Mouse (Mus musculus) right cerebral cortex, adult 18-20 months (tissue): ENCODE data around the gene Sap30l.
"Not testable (repeated sequence)": the region's sequence is repeated elsewhere in the genome, so short reads cannot be mapped to it uniquely, and the experiment has no call there.

Experiments used
- DNase-seq: peaks from one replicate; pipeline ENCODE4 v3.0.0; 2022; ENCODE audit warnings: mixed read lengths

The Sap30l gene

DNA sequence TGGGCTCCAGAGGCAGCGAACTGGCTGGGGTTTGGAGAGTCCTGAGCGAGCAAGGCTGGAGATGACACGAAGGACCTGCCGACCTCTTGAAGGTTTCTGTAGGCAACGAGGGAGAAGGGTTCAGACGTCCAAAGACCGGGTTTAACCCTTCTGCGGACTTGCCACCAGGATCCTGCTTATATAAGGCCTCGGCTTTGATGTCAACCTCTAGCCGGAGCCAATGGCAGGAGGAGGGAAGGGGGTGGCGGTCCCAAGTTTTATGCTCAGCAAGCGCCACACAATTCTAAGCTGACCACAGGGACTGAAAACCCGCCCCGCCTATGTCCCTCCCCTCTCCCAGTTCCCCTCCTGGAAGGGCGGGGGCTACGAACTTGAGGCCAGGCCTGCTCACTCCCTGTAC, 30.4 kb downstream of the Sap30l start:
- no peak for DNase-seq

DNA sequence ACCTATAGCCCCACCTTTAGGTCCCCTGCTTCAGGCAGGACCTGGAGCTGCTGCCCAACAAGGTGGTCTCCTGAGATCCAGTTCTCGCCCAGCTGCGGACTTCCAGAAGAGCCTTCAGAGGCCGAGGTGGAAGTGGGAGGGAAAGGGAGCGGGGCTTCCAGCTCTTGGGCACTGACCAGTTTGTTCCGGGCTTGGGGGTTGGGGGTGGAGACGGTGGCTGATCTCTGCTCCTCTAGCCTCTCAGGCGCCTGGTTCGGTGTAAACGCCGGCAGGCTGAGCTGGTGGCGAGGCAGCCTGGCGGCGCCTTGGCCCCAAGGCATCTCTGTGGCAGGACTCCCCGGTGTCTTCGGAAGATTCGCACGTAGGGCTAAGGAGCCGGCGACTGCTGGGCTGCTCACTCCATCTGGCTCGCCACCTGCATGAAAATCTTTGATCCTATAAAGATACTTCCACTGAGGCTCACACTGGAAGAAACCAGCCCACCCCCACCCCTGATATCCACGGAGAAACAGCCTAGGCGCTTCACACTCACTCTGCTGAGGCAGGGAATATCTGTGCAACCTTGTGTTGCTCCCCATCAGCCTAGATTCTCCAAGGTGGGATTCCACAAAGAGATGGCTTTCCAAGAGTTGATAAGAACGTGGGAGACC, 31.2 kb downstream of the Sap30l start, which contains the start of gene Hand1:
Gene Hand1, minus strand, starts transcription at position 267 of the 650 bp plus-strand sequence.
- no peak for DNase-seq

DNA sequence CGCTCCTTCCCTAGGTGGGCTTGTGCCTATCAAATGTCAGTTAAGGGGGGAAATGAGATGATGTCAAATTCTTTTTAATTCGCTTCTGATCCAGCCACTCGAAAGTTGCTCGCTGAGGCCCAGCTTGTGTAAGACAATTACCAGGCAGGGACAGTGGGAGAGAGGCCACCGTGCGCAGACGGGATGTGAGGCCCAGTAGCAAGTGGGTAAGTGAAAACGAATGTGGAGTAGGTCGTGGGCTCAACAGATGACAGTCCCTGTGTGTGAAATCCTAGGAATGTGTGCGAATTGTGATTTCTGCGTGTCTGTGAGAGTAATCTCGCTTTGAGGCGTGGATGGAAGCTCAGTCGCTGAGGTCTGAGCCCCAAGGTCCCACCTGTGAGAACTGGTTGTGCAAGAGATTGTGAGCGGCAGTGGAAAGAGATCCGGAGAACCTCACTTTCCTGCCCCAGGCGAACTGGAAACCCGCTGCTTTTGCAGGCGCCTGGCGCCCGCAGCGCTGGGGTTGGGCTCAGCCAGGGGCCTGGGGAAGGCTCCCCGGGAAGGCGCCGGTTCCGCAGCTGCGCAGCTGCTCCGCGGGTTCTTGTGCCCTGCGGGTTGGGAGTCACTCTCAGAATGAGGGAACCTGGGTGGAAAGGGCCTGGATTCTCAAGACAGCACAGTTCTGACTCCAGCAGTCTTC, 32.0 kb downstream of the Sap30l start:
- no peak for DNase-seq

DNA sequence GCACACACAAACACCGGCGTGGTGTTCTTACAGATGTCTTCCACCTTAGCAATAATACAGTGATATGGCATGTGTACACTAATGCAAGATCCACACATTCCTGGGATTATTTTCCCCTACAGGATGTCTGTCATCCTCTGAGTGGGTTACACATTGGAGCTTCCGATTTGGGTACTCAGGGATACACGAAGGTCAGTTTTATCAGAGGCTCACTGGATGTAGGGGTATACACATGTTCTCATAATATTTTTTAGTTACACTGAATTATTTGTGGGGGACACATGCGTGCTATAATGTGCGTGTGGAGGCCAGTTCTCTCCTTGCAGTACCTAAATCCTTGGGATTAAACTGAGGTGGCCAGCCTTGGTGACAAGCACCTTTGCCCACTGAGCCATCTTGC, 32.6 kb downstream of the Sap30l start:
- no peak for DNase-seq

DNA sequence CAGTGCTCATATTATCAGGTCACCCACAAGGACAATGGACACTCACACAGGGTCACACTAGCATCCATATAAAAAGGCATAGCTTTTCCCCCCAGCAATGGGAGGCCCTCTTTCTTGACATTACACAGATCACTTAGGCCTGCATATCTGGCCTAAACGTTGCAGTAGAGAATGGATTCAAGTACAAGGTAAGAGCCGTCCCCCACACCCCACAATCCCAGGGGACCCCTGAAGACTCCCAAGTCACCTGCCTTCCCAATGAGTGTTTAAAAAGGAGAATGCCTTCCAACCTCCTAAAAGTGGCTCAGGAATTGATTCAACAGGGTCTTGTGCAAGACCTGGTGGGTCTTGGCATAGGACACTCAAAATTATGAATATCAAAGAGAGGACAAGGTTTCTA, 33.9 kb downstream of the Sap30l start:
- no peak for DNase-seq

DNA sequence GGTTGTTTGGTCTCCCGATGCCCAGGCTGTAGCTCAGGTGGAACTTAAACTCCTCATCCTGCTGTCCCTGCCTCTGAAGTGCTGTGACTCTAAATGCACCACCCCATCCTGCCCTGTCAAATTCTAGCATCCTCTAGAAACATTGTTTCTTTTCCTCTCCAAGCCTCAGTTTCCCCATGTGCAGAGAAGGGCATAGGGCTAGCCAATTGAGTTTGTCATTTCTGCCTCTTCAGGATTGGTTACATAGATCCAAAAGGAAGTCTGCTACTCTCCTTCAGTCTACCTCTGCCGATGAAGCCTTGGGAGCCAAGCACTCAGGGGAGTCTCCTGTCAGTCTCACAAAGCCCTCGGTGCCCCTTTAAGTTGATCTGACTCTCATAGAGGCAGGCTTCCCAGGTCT, 34.5 kb downstream of the Sap30l start:
- no peak for DNase-seq

DNA sequence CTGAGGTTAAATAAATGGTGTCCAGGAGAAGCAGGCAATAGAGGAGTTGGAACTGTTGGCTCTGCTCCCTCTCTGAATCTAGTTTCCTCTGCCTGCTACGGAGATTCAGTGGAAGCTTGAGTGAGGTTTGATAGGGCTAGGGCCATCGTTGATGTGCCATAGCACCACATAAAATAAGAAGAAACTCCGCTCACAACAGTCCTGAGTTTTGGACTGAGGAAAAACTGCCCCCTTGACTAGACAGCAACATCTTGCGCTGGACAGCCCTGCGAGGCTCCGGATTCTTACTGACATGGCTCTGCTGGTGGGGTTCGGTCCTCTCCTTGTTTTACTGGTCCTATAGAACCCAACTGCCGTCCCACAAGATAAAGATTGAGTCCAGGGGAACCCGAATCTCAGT, 35.0 kb downstream of the Sap30l start:
- no peak for DNase-seq

DNA sequence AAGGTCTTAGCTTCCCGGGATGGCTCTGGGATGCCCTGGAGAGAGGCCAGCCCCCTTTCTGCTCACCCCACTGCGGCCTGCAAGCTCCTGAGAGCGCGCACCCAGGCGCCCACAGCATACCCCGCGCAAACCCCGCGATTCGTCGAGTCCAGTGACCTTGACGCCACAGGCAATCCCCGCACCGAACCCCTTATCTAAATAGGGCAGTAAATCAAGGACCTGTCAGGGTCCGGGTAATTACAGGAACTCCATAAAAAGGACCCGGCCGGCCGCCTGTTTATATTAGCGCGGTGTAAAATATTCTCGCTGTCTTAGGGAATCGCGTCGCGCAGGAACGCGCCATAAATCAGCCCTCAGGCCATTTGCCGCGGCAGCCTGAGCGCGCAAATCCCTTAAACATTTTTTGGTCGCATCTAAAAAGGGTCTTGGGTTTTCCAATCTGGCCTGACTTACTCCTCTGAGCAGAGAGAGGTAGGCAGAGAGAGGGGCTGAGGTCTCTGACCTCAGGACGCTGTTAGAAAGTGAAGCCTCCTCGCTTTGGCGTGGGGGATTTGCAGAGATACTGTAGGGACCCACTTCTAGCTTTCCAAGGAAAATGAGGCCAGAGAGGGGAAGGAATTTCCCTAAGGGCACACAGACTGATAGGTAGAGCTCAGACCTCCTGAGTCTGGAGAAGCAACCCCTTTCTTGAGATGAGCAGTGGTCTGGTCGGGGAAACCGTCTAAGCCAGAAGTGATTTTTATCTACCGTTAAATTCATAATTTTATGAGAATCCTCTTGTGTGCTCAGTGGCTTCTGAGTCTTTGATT, 35.6 kb downstream of the Sap30l start:
- DNase-seq, result no peak

DNA sequence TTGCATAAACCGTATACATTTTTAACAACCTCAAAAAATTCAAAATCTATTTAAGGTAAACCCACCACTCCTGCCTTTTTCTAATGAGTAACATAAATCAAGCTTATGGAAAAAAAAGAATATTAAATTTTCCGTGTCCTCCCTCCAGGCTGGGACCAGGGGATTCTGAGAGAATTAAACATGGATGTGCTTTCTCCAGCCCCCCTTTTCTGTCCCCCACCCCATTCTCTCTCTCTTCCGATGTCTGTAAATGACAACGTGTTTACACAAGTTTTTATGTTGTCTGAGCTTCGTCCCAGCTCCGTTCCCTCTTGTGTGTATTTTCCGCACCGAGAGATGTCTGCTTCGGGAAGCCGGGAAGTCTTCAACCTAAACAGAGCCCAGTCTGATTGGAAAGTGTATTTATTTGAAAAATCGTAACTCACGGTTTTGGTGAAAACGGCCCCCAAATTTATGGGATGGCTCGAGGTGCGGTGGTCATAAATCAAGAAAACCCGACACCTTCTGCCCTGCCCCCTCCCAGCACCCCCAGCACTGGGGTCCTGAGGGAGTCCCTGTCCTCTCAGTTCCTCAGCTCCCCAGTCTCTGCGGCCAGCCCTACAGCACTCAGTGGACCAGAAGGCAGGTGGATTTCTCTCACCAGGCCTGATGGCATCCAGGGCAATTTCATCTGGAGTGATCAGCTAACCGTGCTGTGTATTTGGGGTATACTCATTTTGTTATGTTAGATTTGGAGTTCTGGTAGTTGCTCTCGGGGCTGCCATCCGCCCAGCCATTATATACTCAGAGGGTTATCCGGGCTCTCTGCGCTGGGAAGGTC, 36.6 kb downstream of the Sap30l start:
- no peak for DNase-seq

DNA sequence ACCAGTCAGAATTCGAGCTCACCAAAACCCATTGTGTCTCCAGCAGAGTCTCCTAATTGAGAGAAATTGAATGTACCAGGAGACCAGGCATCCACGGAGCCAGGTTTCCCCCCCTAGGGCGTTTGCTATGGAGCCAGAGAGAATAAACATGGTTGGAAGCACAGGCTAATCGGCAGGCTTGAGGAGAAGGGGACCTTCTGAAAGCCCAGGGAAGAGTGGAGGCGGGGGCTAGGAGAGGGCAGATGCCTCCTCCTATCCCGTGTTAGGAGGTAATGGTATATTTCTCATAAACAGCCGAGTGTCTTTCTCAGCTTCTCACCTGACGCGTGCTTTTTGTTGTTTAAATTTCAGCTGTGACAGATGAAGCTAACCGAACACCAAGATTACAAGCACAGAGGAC, 39.5 kb downstream of the Sap30l start:
- no peak for DNase-seq

DNA sequence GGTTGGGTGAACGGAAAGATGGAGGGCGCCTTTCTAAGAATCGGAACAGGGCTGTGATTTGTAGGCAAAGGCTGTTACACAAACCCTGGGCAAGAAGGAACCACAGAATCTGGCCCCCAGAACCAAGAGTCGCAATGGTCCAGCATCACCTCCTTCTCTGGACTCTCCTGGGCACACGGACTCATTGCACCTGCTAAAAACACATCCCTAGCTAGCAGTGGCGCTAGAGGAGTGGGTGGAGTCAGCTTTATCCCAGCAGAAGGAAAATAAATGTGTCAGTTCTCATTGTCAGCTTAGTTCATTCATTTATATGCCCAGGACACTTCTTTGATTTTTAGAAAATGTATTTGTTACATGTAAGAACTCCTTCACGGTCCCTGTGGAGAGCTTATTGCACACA, 40.0 kb downstream of the Sap30l start:
- DNase-seq, result no peak

DNA sequence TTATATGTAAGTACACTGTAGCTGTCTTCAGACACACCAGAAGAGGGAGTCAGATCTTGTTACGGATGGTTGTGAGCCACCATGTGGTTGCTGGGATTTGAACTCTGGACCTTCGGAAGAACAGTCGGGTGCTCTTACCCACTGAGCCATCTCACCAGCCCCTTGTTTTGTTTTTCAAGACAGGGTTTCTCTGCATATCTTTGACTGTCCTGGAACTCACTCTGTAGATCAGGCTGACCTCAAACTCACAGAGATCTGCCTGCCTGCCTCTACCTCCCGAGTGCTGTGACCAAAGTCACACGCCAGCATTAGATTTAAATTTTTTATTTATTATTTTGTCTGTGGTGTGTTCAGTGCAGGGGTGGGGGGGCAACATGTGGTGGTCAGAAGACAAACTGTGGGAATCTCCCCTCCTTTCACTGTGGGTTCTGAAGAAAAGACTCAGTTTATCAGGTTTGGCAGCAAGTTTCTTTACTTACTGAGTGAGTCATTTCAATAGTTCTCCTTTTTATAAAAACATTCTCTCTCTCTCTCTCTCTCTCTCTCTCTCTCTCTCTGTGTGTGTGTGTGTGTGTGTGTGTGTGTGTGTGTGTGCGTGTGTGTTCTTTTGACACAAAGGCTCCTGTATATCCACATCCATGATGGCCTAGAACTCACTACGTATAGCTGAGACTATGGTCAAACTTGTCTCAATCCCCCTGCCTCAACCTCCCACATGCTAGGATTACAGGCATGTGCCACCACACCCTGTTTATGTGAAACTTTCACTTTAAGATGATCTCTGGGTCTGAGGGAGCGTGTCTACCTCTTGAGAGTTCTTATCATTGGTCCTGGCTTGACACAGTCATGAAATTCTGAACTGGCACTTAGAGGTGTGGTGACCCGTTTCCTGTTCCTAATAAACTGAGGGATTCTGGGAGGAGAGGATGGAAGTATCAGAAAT, 45.3 kb downstream of the Sap30l start:
- DNase-seq, result not testable (repeated sequence)

DNA sequence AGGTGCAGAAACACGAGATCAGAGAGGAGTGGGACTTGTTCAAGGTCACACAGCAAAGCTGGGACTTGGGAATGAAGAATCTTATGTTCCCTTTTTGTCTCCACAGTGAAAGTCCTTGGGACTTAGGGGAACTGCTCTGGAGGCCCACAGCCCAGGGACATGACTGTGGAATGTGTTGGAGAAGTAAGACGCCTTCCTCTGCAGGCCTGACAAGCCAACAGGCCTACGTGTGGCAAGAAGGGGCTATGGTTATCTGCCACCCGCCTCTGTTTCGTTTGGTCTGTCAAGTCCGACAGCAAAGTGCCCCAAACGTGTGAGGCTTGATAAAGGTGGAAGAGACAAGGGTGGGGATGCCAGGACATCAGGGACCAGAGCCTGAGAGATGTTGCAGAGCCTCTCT, 46.0 kb downstream of the Sap30l start:
- no peak for DNase-seq

DNA sequence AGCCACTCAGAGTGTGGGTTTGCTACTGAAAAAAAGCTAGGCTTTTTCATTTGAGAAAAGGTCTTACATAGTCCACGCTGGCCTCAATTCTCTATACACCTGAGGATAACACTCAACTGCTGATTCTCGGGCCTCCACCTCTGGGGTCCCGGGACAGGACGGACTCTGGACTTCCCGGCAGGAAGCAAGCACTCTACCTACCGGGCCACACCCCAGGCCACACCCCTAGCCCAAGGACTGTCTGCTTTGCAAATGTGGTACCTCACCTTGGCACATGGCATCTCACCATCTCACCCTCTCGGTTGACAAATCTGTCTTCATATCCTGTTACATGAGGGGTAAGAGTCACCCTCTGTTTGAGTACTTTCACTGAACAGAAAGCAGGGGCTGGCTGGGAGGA, 48.9 kb downstream of the Sap30l start:
- no peak for DNase-seq

DNA sequence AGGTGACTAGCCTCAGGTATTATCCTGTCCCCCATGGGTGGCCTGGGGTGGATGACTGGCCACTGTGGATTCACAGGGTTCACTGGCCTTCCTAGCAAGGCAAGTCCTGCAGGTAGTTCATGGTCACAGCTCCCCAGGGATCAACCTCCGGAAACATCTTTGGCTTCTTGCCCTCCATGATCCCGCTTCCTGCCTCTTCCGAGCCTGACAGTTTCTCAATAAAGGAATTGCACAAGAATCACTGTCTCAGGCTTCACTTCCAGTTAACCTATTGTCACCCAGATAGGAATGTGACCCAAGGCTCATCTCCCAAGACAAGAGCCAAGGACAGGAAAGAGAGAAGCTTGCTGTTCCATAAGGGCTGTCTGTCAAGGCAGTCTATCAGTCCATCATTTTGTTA, 49.5 kb downstream of the Sap30l start:
- no peak for DNase-seq

DNA sequence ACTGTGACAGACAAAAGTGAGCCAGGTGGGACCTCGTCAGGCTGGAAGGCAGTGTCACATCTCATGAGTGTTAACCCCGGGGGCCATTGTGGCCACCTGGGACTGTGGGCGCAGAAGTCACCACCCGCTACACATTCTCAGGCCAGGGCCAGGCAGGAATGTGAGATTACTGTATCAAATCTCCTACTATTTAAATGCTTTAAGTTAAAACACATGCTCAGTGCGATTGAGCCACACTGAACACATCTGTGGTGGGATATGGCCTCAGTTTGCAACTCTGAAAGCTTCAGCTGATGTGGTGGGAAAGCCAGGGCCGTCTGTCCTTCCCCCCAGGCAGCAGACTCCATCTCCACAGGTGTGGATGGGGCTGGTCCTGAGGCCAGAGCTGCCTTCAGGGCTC, 52.1 kb downstream of the Sap30l start:
- DNase-seq, result no peak

DNA sequence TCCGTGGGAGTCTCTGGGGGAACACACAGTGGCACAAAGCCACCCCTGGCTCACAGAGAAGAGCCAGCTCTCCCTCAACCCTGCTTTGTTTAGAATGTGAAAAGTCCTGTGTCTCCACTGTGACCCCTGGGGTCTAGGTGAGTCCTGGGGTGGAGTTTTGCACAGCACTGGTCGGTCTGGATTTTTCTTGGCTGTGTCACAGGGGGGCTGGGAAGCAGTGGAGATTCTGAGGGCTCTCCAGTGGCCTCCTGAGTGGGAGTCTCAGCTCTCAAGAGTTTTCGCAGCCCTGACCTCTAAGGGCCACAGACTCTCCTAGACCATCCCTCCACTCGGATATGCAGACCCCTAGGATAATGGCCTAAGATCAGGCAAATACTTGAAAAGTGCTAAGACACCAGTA, 56.3 kb downstream of the Sap30l start:
- DNase-seq, result no peak
